Mouse (Mus musculus) adrenal gland (tissue): Measurements from ENCODE around the gene Gm47996.
"Not testable (repeated sequence)": the region's sequence is repeated elsewhere in the genome, so short reads cannot be mapped to it uniquely, and the experiment has no call there.

Experiments
- intact Hi-C: fragments of 180-260 bp; cut with DNase I; formaldehyde crosslinking; loops from one replicate; pipeline ENCODE4 v1.15.1; 2025

Gene Gm47996

GRCm38 (mm10) chr1:151203818-151204217 lies 6.1 kb upstream of the Gm47996 start, which contains the start of gene 3110040M04Rik:
Gene 3110040M04Rik, plus strand, starts transcription at chr1:151204121.
- intact Hi-C loops: not testable (repeated sequence)

DNA sequence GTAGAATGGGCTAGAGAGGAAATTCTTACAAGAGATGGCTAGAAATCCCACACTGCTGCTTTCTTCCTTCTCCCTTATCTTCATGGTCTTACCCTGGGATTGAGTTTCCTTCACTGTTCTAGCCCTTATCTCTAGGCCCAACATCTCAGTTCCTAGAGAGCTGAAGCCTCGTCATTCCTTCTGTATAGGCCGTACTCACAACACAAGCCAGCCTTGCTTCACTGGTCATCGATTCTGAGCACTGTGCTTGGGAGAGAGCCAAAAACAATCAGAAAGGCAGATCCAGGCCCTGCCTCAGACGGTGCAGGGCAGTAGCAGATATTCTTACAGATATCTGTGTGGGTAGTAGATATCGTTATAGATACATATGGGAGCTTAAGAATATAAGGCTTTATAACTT lies 1.4 kb upstream of the Gm47996 start:
- intact Hi-C loops: not testable (repeated sequence)

GRCm38 (mm10) chr1:151208944-151209343 lies 987 bp upstream of the Gm47996 start:
- intact Hi-C loops: not testable (repeated sequence)

GRCm38 (mm10) chr1:151211666-151212065 lies 1.7 kb downstream of the Gm47996 start:
- intact Hi-C loops: not testable (repeated sequence)

DNA sequence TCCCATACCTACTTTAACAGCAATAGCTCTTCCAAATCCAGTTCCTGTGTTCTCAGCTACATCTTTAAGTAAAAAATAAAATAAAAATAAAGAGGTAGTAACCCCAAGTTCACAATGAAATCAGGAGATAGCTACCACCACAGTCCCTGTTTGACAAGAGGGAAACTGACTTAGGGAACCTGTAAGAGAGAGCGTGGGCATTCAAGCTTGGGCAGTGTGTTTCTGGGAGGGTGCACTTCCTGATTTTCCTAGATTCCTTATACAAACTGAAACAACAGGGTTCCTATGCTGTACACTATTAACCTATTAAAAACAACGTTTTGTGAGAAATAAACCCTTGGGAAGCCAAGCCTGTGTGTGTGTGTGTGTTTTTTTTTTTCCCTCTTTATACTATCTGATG lies 4.9 kb downstream of the Gm47996 start:
- intact Hi-C loops: no loop called here

- intact Hi-C loops: no loop called here
Observed at GRCm38 (mm10) chr1:151215985-151216384, 6.1 kb downstream of the Gm47996 start.

- intact Hi-C loops: no loop called here
Observed at GRCm38 (mm10) chr1:151216417-151216816, 6.5 kb downstream of the Gm47996 start.

DNA sequence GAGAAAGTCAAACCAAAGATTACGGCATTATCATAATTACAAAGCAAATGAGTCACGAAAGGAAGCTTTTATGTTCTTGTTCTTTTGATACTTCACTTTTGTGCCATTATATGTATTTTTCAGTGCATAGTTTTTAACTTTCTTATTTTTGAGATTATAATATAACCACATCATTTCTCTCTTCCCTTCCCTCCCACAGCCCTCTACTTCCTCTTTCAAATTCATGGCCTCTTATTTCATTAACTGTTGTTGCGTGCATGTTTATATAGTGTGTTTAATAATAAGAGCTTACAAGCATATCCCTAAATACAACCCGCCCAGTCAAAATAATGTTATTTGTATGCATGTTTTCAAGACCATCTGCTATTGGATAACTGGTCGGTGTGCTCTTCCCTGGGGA lies 9.1 kb downstream of the Gm47996 start:
- intact Hi-C loops: no loop called here

- intact Hi-C loops: no loop called here
Observed at GRCm38 (mm10) chr1:151220098-151220497, 10.2 kb downstream of the Gm47996 start.

DNA sequence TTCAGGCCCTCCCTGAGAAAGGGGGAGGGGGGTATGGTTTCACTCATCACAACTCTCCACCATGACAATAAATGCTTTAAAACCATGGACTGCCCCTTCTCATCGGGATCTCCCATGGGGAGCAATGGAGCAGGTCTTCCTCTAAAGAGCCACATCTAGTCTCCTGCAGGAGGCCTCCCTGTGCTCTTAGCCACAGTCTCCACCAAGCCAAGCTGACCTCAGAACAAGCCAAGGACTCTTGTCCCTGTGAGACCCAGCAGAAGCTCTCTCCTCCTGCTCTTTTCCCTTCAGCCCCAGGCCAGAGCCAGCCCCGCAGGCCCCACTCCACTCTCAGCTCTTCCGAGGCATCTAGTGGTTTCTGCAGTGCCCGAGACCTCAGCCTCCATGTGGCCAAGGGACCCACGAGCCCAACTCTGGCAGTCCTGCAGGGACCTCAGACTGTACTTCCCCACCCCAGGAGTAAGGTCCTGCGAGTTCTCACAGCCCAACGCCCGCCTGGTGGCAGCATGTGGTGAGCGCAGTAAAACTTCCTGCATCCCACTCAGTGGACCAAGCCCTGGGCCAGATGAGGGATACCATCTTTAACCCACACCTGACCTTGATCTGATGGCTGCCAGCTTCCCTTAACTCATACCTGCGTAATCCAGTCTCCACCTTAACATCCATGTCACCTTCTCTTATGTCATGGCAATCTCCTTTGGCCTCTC lies 12.8 kb downstream of the Gm47996 start:
- intact Hi-C loops: no loop called here

- intact Hi-C loops: no loop called here
Observed at GRCm38 (mm10) chr1:151223377-151223776, 13.4 kb downstream of the Gm47996 start.

DNA sequence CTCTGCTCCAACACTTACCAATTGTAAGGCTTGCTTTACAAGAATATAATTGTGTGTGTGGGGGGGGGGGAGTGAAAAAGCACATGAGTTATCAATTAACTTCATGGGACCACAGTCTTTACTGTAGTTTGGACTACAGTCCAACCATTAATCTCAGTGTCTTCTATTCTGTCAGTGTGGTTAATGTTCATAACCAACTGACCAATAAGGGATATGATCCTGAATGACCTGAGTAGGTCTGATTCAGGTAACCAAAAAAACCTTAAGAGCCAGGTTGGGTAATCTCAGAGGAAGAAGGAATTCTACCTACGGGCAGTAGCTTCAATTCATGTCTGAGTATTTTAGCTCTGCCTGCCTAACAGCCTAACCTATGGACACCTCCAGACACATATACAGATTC lies 14.6 kb downstream of the Gm47996 start:
- intact Hi-C loops: no loop called here

DNA sequence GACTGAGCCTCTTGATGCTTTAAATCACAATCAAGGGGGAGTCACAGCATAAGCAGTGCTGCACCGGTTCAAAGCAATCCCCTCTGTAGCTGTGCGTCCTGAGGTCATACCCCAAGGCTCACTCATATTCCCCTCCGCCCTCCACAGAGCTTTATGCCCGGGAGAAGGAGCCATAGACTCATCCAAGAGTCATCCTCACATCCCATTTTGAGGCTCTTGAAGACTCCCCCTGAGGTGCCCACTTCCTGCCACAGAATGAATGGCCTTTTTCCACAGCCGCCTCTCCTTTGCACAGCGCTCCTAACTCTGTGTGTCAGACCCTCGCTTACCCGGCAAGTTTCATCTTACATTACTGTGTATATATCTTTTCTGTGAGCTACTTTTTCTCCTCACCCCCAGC lies 17.6 kb downstream of the Gm47996 start:
- intact Hi-C loops: no loop called here

DNA sequence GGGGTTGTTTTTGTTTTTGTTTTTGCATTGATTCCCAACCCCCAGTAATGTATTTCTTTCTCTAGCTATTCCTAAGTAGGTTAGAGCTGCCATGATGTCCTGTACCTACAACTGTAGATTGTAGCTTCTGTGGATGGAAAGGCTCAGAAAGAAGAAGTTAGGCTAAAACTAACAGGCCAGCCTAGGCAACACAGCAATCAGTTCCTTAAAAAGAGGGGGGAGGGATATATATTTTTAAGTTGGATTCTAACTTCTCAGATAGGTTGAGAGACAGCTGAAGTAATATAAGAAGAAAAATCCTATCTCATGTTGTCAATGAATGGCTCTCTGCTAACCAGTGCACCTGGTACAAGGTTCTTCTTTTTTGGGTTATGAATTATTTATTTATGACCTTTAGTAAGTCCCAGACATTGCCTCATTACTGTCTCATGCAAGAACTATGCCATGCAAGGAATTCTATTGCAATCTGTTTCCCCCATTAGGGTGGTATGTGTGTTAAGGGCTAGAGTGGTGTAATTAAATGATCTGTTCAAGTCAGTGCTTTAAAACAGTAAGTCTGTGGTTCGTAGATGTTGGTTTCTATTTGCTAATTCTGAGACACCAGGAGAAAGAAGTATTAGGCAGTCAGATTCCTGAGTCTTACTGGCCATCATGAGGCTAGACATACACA lies 18.5 kb downstream of the Gm47996 start:
- intact Hi-C loops: no loop called here

GRCm38 (mm10) chr1:151232346-151232745 lies 22.4 kb downstream of the Gm47996 start:
- intact Hi-C loops: loop anchor here (10.0 kb wide), 1 partner anchor 128 kb away; no protein-coding TSS in a partner anchor

- intact Hi-C loops: loop anchor here (10.0 kb wide), 1 partner anchor 129 kb away; no protein-coding TSS in a partner anchor
Observed at GRCm38 (mm10) chr1:151233756-151234155, 23.8 kb downstream of the Gm47996 start.

GRCm38 (mm10) chr1:151235574-151235973 lies 25.6 kb downstream of the Gm47996 start:
- intact Hi-C loops: loop anchor here (10.0 kb wide), 1 partner anchor 131 kb away; no protein-coding TSS in a partner anchor

- intact Hi-C loops: loop anchor here (10.0 kb wide), 1 partner anchor 132 kb away; no protein-coding TSS in a partner anchor
Observed at GRCm38 (mm10) chr1:151236141-151236930, 26.4 kb downstream of the Gm47996 start.

DNA sequence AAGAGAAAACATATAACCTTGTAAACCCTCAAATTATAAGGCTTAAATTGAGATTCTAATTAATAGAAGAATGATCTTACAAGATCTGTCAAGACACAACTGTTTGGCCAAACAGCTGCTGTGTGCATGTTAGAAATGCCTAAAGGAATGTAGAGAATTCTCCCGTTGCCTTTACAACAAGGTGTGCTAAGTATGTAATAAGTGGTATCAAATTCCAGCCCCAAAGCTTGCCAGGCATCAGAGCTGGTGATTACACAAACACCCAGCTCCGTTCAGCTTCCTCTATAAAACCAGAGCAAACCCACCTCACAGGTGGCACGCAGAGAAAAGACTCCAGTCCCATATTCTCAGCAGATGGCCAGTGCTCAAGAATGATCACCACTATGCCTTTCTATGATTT lies 27.8 kb downstream of the Gm47996 start:
- intact Hi-C loops: loop anchor here (10.0 kb wide), 1 partner anchor 133 kb away; no protein-coding TSS in a partner anchor

GRCm38 (mm10) chr1:151243332-151243731 lies 33.4 kb downstream of the Gm47996 start:
- intact Hi-C loops: no loop called here

DNA sequence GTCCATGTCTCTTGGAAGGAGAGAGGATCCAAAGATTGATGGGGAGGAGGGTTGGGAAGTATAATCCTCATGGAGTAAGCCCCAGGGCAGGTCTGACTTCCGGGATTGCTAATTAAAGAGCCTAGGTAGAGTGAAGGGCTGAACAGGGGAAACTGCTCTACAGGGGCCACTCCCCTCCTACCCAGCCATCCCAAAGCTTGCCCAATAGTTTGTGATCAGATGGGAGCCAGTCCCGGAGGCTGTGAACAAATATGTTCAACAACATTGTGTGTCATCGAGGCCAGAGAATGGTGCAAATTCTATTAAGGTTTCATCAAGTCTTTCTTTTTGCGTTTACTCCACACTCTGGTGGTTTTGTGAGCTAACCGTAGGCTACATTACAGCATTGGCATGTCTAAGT lies 34.1 kb downstream of the Gm47996 start:
- intact Hi-C loops: no loop called here

DNA sequence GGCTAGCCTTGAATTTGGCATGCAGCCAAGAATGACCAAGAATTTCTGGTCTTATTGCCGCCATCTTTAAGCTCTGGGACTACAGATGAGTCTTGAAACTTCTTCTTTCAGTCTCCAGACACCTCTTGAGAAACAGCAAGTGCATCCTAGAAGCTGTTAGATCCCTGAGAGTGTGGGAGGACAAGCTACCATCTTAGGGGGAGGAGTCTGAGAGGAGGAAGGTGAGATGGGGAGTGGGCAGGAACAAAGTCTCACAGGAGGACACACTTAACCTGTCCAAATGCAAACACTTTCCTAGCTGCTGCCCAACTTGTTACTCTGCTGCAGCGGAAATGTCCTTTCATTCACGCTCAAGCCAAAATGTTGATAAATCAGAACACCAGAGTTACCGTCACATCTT lies 34.8 kb downstream of the Gm47996 start:
- intact Hi-C loops: no loop called here
